ENCODE assay signal across 16 mouse cellular contexts in genomic region chr12:109925866-109926265, GRCm38 (mm10).
DNase-seq lines count a peak whose midpoint lies in the region; ATAC-seq and TF ChIP-seq lines count a peak whose summit lies in the region.
"Had no signal": no experiment of that assay in that cellular context is flagged by ENCODE, and none has a peak within 500 bp of the region (broad histone marks: within the 10 kb centered on the region; RNA-seq: fewer than 3 reads in every experiment).

No protein-coding gene starts in this region.

- no peak for TF ChIP-seq POLR2A in brain, embryonic 14.5 days (IDR thresholded peaks at IDR 0.05; ENCODE audit: borderline replicate concordance, extremely low read depth, insufficient read depth, insufficient read length, poor library complexity, severe bottlenecking)

- DNase-seq in frontal cortex, postnatal 25 days (ENCODE audit: low spot score in 2 of 2) = no peak
- peak; percentile 35 for DNase-seq in left cerebral cortex, postnatal 4 days
- no peak for DNase-seq in left cerebral cortex, adult 11 months (ENCODE audit: low spot score)
- peak; percentile 44 for DNase-seq in brain, adult 2 months (ENCODE audit: low read depth, low spot score)
- DNase-seq in brain, embryonic 14.5 days (ENCODE audit: low read depth) = peak; percentile 53
- DNase-seq: adrenal gland, adult 2 months; adrenal gland, postnatal 25 days; cerebellum, adult 11 months; gastrocnemius, postnatal 10 days; heart, adult 2 months; heart, postnatal 36 days; kidney, adult 11 months had no signal

- peak; percentile 50; the same call in 1 of the 2 replicates for ATAC-seq in frontal cortex, adult (ENCODE audit: low TSS enrichment)
- ATAC-seq in granulocyte monocyte progenitor cell, adult 5-6 weeks (replicated peaks; ENCODE audit: poor library complexity, severe bottlenecking) = no peak
- ATAC-seq: forebrain, embryonic 16.5 days; hindbrain, embryonic 16.5 days had no signal

- no peak for TF ChIP-seq CTCF in brain, embryonic 14.5 days (IDR thresholded peaks at IDR 0.05; ENCODE audit: borderline replicate concordance, extremely low read depth, insufficient read depth, insufficient read length)

- intact Hi-C loops in left cerebral cortex, postnatal 4 days (cut with DNase I) = no loop called here

Comparison
In these comparisons a context has a peak if more than half of its experiments do, and no peak if none do; other contexts are left out.
1. DNase-seq: peak in left cerebral cortex, postnatal 4 days (single experiment), brain, adult 2 months (single experiment) and brain, embryonic 14.5 days (single experiment); none in frontal cortex, postnatal 25 days (0 of 2) and left cerebral cortex, adult 11 months (single experiment).